Mouse (Mus musculus) hindlimb bud, embryonic 11.5 days (tissue): Measurements from ENCODE around the gene Ofcc1.

Experiments used
- DNase-seq: peaks from one replicate; pipeline ENCODE4 v3.0.0-alpha.2; 2012; ENCODE audit warnings: low read depth, low spot score; ENCODE audit errors: extremely low spot score

Ofcc1 gene

DNA sequence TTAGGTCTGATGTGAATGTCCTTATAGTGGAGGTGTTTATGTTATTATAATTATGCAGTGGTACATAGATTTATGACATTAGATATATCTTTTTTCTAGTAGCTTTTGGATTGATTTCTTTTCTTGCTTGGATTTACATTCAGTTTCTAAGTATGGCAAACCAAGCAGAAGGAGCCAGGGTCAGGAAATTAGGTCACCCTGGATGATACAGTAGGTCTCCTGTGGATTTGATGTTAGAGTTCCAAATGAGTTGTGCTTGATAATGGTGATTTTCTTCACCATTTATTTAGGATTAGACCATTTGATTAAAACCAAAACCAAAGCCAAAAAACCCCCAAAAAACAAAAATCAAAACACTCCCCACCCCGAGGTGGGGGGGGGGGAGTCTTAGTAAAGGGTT, 338.6 kb downstream of the Ofcc1 start:
- no peak for DNase-seq

GRCm38 (mm10) chr13:40000236-40000635, 361.0 kb downstream of the Ofcc1 start:
- no peak for DNase-seq

GRCm38 (mm10) chr13:39997901-39998300, 363.3 kb downstream of the Ofcc1 start:
- no peak for DNase-seq

DNA sequence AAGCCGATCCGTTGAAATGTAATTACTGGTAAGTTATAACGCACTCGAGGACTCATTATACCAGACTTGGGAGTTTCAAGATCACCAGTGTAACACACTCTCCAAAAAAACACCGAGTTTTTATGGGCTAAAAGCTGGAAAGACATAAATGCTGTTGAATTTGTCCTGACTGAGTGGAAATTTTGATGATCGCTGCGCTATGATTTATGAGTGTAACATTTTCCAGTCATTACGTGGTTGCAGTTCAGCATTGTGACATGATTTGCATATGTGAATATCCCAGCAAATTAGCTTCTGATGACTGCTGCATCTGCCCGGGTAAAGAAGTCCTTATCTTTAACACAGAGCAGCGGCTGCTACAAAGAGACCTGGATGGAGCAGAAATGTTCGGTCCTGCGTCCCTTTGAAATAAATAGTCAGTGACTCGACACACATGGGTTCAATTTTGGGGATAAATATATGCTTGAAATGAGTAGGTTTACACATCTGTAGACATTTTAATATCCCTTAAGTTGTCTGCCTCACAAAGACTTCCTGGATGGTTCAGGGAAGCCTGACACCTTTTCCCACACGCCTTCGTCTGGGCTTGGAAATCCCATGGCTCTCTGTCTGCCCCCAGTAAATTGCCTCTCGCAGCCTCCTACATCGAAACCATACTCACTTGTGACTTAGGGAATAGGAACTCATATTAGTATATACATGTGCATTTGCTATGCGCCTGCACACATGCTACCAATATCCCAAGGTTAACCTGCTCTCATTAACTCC, 381.8 kb downstream of the Ofcc1 start:
- peak; percentile 54 for DNase-seq

DNA sequence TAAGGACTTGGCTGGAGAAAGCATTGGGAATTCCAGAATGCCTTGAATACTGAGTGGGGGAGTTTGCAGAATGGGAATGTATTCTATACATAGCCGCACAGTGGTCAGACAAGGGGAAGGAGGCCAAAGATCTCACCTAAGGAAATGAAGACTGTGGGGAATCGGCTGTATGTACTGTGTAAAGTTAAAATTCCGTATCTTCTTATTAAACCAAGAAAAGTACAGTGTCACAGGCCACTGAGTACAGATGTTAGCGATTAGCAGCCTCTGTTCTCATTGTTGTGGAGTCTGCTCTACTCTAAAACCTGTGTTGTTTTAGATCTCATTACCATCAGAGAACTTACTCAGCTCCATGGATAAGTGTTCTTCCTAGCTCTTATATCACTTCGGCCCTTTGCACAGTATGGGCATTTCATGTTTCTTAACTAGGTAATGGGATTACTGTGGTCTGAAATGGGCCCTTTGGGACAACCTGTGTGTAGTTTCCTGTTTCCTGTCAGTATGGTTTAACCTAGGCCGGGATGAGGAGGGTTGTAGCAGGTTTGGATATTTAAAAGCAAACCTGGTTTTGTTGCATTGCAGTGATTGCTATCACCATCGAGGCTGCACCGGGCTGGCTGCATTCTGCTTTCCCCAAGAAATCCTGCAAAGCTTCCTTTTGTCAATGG, 392.8 kb downstream of the Ofcc1 start:
- DNase-seq = no peak

GRCm38 (mm10) chr13:39957226-39957625, 404.0 kb downstream of the Ofcc1 start:
- DNase-seq = no peak

DNA sequence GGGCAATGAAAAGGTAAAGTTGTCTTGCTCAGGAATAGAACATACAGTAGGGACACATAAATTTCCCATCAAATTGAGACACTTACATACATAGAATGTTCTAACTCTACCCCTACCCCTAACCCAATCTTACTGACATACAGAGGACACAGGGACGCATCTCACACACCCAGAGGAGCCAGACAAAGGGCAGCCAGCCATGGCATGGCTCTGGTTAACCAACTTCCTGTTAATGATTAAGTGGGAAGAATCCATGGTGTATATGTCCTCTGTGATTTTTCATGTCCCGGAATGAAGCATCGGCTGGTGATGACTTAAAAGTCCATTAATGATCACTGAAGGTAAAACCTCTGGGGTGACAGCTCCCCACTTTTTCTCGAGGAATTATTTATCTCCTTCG, 405.2 kb downstream of the Ofcc1 start:
- no peak for DNase-seq
